Mouse (Mus musculus): Measurements from ENCODE around the gene Krt34.

GRCm38 (mm10) chr11:100066236-100067010 lies 25.1 kb upstream of the Krt34 start:
- no peak for TF ChIP-seq CTCF (IDR thresholded peaks at IDR 0.05)
- TF ChIP-seq POLR2A (IDR thresholded peaks at IDR 0.05; ENCODE audit: insufficient read depth, low read depth, low read length): no peak
- TF ChIP-seq EP300 (IDR thresholded peaks at IDR 0.05; ENCODE audit: insufficient read depth, low read depth, low read length): no peak
